Mouse (Mus musculus) stomach, embryonic 16.5 days (tissue): ENCODE results near the gene Aloxe3. TPM values are rescaled to one million over a fixed set of nuclear protein-coding genes. Genes with fewer than 3 reads are reported as not detected.

Experiments used
- ATAC-seq: fragments of 200-750 bp; cut with Nextera tagmentation; 2 replicates; pipeline ENCODE4 v1.8.0; 2017; ENCODE audit warnings: moderate number of reproducible peaks, moderate TSS enrichment; ENCODE audit not compliant: insufficient read depth, low FRiP score
- H3K27ac ChIP-seq: fragments of 300-500 bp; sonication (generic); 2 replicates; pipeline ENCODE4 v1.5.1; 2014; ENCODE audit warnings: low read length
- H3K27me3 ChIP-seq: fragments of 300-500 bp; sonication (generic); 2 replicates; pipeline ENCODE4 v1.6.1; 2014; ENCODE audit warnings: low read length, control low read depth, mixed read lengths; ENCODE audit not compliant: control insufficient read depth, insufficient read depth
- H3K36me3 ChIP-seq: fragments of 300-500 bp; sonication (generic); 2 replicates; pipeline ENCODE4 v1.6.1; 2014; ENCODE audit warnings: low read length; ENCODE audit not compliant: control insufficient read depth, insufficient read depth
- H3K4me1 ChIP-seq: fragments of 300-500 bp; sonication (generic); 2 replicates; pipeline ENCODE4 v1.6.1; 2014; ENCODE audit warnings: low read length, control low read depth, mixed read lengths; ENCODE audit not compliant: control insufficient read depth, insufficient read depth
- H3K4me2 ChIP-seq: fragments of 300-500 bp; sonication (generic); 2 replicates; pipeline ENCODE4 v1.6.1; 2014; ENCODE audit warnings: low read depth, low read length, mixed read lengths
- H3K4me3 ChIP-seq: fragments of 300-500 bp; sonication (generic); replicated peaks from 2 replicates; pipeline ENCODE4 v1.5.1; 2014; ENCODE audit warnings: mild to moderate bottlenecking, low read length
- H3K9ac ChIP-seq: fragments of 300-500 bp; sonication (generic); 2 replicates; pipeline ENCODE4 v1.6.1; 2014; ENCODE audit warnings: low read length
- H3K9me3 ChIP-seq: fragments of 300-500 bp; sonication (generic); replicated peaks from 2 replicates; pipeline ENCODE4 v1.6.1; 2016; ENCODE audit warnings: low read length, control low read depth; ENCODE audit not compliant: control insufficient read depth
- WGBS: fragments of 180-500 bp; shearing (Covaris S2); extraction: QIAGEN DNeasy Blood & Tissue Kit; methylation state at CpG from one replicate; pipeline ENCODE4 v1.1.7; 2014; 5-methylcytosine and 5-hydroxymethylcytosine counted together
- polyA plus RNA-seq: library from polyadenylated mRNA; unstranded; fragments of >200 nt; fragmentation: Nextera tagmentation; extraction: Ambion mirVana; gene quantifications from 2 replicates; pipeline ENCODE4 v1.2.1, GENCODE M21; 2015

Gene Aloxe3
- polyA plus RNA-seq = 2.0 and 5.4 TPM in 2 replicates

DNA sequence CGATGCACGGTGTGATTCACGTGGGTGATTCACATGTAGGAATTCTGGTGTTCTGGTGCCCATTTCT lies at the start of gene Aloxe3:
TSS of gene Aloxe3 (plus strand) at position 45 of the 67 bp plus-strand sequence.
- H3K4me3 ChIP-seq = peak within 1 kb of the TSS; percentile 65
- H3K27ac ChIP-seq = peak within 1 kb of the TSS; percentile 84
- H3K27me3 ChIP-seq = no peaks in the 10 kb centered on the region
- H3K4me1 ChIP-seq = peaks cover 10% of the 10 kb centered on the region
- H3K36me3 ChIP-seq = no peaks in the 10 kb centered on the region
- 2% methylated on average over 3 of the region's 3 CpGs for WGBS
- no peaks in the 10 kb centered on the region for H3K9me3 ChIP-seq
- peak within 1 kb of the TSS; percentile 91 for H3K4me2 ChIP-seq
- no peak for ATAC-seq
- H3K9ac ChIP-seq = peak within 1 kb of the TSS; percentile 69

DNA sequence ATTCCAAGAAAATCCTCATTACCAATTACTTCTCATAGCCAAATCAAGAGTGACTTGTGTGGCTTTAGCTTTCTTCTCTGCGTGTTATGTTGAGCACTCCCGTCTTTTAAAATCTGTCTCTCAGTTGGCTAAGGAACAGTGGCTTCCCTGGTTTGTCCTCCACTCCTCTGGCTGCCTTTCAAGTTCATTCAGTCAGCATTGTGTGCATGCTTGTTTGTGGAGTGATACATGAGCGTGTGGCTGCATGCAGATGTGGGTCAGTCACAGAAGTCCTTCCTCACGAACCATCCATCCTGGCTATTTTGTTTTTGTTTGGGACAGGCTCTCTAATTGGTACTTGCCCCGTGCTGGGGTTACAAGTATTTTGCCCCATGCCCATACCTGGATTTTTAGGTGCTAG lies 49.1 kb upstream of the Aloxe3 start:
- no peak overlapping the region for H3K27ac ChIP-seq
- no peak overlapping the region for H3K4me2 ChIP-seq
- no peaks in the 10 kb centered on the region for H3K9me3 ChIP-seq
- ATAC-seq = no peak
- H3K4me3 ChIP-seq = no peak overlapping the region
- H3K36me3 ChIP-seq = no peaks in the 10 kb centered on the region
- no peaks in the 10 kb centered on the region for H3K27me3 ChIP-seq
- 62% methylated on average over 5 of the region's 5 CpGs for WGBS
- no peak overlapping the region for H3K9ac ChIP-seq
- H3K4me1 ChIP-seq = peaks cover 16% of the 10 kb centered on the region

DNA sequence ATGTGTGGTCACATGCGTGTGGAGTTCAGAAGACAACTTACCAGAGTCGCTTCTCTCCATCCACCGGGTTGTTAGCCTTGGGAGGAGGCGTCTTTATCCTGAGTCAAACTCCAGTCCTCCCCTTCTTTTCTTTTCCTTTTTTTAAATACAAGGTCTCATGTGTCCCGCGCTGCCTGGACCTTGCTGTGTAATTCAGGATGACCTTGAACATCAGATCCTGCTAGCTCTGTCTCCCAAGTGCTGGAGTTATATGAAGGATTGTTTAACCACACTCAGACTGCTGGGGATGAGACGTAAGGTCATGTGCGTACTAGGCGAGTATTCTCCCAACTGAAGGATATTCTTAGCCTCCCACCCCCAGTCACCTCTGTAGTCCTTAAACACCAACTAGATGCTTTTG lies 48.4 kb upstream of the Aloxe3 start:
- ATAC-seq = no peak
- no peak overlapping the region for H3K27ac ChIP-seq
- H3K4me3 ChIP-seq = no peak overlapping the region
- peaks cover 12% of the 10 kb centered on the region for H3K4me1 ChIP-seq
- no peak overlapping the region; the same call in 1 of the 2 replicates for H3K9ac ChIP-seq
- no peaks in the 10 kb centered on the region for H3K9me3 ChIP-seq
- no peak overlapping the region for H3K4me2 ChIP-seq
- WGBS = 82% methylated on average over 9 of the region's 9 CpGs
- no peaks in the 10 kb centered on the region for H3K36me3 ChIP-seq
- no peaks in the 10 kb centered on the region for H3K27me3 ChIP-seq

DNA sequence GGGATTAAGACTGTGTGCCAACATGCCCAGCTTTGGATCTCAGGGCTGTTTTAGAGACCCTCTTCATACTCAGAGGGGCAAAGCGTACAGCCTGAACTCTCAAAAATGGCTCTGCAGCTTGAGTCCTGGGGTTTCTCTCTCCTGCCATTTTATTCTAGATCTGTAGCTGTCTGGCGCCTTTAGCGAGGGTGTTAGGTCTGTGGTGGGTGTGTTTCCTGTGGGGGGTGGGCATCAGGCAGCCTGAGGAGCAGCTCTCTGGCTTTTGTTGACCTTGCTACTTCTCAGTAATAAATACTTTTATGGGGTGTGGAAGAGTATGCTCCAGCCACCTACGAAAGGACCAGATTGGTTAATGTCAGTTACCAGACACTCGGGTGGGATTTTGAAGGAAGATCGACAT lies 47.7 kb upstream of the Aloxe3 start:
- no peaks in the 10 kb centered on the region for H3K9me3 ChIP-seq
- WGBS = 71% methylated on average over 6 of the region's 6 CpGs
- H3K27ac ChIP-seq = no peak overlapping the region
- no peak overlapping the region for H3K4me3 ChIP-seq
- no peaks in the 10 kb centered on the region for H3K36me3 ChIP-seq
- H3K4me2 ChIP-seq = no peak overlapping the region
- ATAC-seq = no peak
- H3K9ac ChIP-seq = no peak overlapping the region
- peaks cover 8% of the 10 kb centered on the region; the same call in 1 of the 2 replicates for H3K4me1 ChIP-seq
- no peaks in the 10 kb centered on the region for H3K27me3 ChIP-seq

DNA sequence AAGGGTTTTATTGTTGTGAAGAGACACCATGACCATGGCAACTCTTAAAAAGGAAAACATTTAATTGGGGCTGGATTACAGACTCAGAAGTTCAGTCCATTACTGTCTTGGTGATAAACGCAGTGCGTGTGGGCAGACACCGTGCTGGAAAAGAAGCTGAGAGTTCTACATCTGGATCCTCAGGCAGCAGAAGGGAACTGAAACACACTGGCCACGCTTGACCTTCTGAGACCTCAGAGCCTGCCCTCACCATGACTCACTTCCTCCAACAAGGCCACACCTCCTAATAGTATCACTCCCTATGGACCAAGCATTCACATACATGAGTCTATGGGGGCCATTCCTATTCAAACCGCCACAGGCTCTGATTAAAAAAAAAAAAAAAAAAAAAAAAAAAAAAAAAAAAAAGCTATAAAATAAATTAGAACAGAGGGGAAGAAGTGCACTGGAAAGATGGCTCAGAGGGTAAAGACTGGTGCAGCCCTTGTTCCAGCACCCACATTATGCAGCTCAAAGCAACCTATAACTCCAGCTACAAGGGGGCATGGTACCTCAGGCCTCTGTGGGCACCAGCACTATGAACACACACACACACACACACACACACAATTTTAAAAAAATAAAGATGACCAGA lies 46.8 kb upstream of the Aloxe3 start:
- Histone ChIP-seq H3K4me2 (no peak overlapping the region), H3K36me3 (no peaks in the 10 kb centered on the region), H3K27ac (no peak overlapping the region), H3K9me3 (no peaks in the 10 kb centered on the region), H3K4me3 (no peak overlapping the region), H3K27me3 (no peaks in the 10 kb centered on the region), H3K9ac (no peak overlapping the region), H3K4me1 (peaks cover 7% of the 10 kb centered on the region; the same call in 1 of the 2 replicates)
- no peak for ATAC-seq
- WGBS = 67% methylated on average over 5 of the region's 5 CpGs

DNA sequence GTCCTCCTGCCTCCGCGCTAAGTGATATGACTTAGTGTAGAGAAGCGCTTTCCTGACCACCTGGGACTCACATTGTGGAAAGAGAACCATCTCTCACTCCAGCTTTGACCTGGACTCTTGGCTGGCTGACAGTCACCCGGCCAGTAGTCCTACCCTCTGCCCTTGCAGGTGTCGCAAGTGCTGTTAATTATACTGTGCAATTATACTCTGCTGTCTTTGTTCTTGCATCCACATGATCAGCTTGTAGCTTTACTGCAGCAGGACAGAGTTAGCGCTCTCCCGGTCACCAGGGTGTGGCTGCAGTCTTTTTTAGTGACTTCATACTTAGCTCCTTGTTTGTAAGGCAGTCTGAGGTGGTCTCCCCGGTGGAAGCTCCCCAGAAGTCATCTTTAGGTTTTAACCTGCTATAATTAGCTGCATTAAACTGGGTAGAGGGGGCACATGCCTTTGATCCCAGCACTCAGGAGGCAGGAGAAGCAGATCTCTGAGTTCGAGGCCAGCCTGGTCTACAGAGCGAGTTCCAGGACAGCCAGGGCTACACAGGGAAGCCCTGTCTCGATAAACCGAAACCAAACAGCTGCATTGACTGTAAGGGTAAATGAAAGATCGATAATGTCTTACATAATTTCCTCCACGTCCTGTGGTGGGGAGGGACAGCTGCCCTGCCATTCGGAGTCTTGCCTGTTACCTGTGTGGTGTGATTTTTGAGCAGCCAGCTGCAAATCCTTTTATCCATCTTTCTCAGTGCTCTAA lies 45.4 kb upstream of the Aloxe3 start:
- no peak overlapping the region for H3K4me3 ChIP-seq
- H3K9ac ChIP-seq = no peak overlapping the region
- no peak overlapping the region for H3K27ac ChIP-seq

DNA sequence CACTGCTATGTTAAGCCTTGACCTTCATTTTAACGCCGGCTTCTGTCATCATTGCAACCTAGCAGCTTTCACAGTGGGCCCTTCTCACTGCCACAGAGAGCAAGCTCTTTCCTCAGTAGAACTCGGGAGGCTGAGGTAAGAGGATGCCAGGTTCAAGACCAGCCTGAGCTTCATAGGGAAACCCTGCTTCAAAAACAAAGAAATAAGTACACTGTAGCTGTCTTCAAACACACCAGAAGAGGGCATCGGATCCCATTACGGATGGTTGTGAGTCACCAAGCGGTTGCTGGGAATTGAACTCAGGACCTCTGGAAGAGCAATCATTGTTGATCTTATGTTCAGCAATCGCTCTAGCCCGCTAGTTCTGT lies 44.9 kb upstream of the Aloxe3 start:
- H3K27ac ChIP-seq = no peak overlapping the region
- no peaks in the 10 kb centered on the region for H3K4me1 ChIP-seq
- 84% methylated on average over 8 of the region's 8 CpGs for WGBS

More for the DNA sequence above, 45.4 kb upstream of the Aloxe3 start:
- Histone ChIP-seq H3K36me3 (no peaks in the 10 kb centered on the region), H3K4me2 (no peak overlapping the region), H3K27me3 (no peaks in the 10 kb centered on the region), H3K4me1 (no peaks in the 10 kb centered on the region), H3K9me3 (no peaks in the 10 kb centered on the region)
- ATAC-seq = no peak
- 77% methylated on average over 15 of the region's 15 CpGs for WGBS

DNA sequence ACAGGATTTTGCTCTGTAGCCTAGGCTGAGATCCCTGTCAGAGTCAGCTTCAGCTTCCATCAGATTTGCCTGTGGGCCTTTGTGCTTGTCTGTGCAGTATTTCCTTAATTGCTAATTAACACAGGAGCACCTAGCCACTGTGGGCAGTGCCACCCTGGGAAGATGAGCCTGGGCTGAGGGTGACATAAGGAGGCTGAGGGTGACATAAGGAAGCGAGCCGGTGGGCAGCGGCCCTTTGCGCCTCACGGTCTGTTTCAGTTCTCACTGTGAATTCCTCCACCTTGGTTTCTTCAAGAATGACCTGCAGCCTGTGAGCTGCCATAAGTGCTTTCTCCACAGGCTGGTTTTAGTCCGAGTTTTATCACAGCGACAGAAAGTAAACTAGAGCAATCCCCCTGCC lies 44.1 kb upstream of the Aloxe3 start:
- Histone ChIP-seq H3K4me1 (peaks cover 3% of the 10 kb centered on the region; the same call in 1 of the 2 replicates), H3K36me3 (no peaks in the 10 kb centered on the region), H3K27me3 (no peaks in the 10 kb centered on the region), H3K9me3 (no peaks in the 10 kb centered on the region), H3K9ac (no peak overlapping the region), H3K27ac (no peak overlapping the region), H3K4me2 (no peak overlapping the region), H3K4me3 (no peak overlapping the region)
- ATAC-seq = no peak
- WGBS = 74% methylated on average over 7 of the region's 7 CpGs

More for the DNA sequence above, 44.9 kb upstream of the Aloxe3 start:
- Histone ChIP-seq H3K9me3 (no peaks in the 10 kb centered on the region), H3K36me3 (no peaks in the 10 kb centered on the region), H3K4me2 (no peak overlapping the region), H3K4me3 (no peak overlapping the region), H3K9ac (no peak overlapping the region), H3K27me3 (no peaks in the 10 kb centered on the region)
- ATAC-seq = no peak

DNA sequence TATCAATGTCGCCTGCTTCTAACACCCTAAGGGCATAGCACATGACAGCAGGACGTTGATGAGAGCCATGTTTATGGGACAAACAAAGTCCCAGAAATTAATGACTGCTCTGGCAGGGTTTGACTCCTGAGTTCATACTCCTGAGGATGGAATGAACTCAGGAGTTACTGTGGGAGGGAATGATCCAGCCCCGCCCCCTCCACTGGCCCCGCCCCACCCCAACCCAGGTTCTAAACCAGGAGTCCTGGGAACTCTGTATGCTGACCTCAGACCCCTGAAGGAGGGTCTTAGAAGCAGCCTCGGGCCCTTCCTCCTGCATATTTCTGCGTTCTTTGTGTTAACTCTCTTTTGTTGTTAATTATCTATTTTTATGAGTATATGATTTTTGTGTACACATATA lies 40.1 kb upstream of the Aloxe3 start:
- no peak for ATAC-seq
- H3K27me3 ChIP-seq = no peaks in the 10 kb centered on the region
- H3K4me3 ChIP-seq = no peak overlapping the region
- H3K9ac ChIP-seq = no peak overlapping the region
- no peak overlapping the region for H3K27ac ChIP-seq
- WGBS = 65% methylated on average over 6 of the region's 6 CpGs
- peaks cover 27% of the 10 kb centered on the region for H3K4me1 ChIP-seq
- no peaks in the 10 kb centered on the region for H3K9me3 ChIP-seq
- H3K36me3 ChIP-seq = no peaks in the 10 kb centered on the region
- no peak overlapping the region for H3K4me2 ChIP-seq
